ENCODE assay signal across 26 mouse cellular contexts in genomic region chr11:75972916-75973567, GRCm38 (mm10). TPM values are rescaled to one million over a fixed set of nuclear protein-coding genes. Genes with fewer than 3 reads are reported as not detected.
DNase-seq lines count a peak whose midpoint lies in the region; ATAC-seq and TF ChIP-seq lines count a peak whose summit lies in the region.
"Had no signal": no experiment of that assay in that cellular context is flagged by ENCODE, and none has a peak within 500 bp of the region (broad histone marks: within the 10 kb centered on the region; RNA-seq: fewer than 3 reads in every experiment).

No protein-coding gene starts in this region.

- H3K9me3 ChIP-seq in hindbrain, postnatal 0 days (ENCODE audit: low read length) = no peaks in the 10 kb centered on the region
- no peaks in the 10 kb centered on the region for H3K9me3 ChIP-seq in hindbrain, embryonic 12.5 days (replicated peaks)
- H3K9me3 ChIP-seq in midbrain, embryonic 14.5 days (ENCODE audit: control insufficient read depth, low read length) = no peaks in the 10 kb centered on the region
- no peaks in the 10 kb centered on the region for H3K9me3 ChIP-seq in midbrain, embryonic 15.5 days
- H3K9me3 ChIP-seq: forebrain, embryonic 12.5 days; heart, embryonic 10.5 days; neural tube, embryonic 12.5 days had no signal

- DNase-seq in cerebellum, adult 11-12 months = peak; percentile 22
- no peak for DNase-seq in cerebellum, adult 11 months
- peak; percentile 40 for DNase-seq in hindbrain, postnatal 0 days (ENCODE audit: low spot score)
- peak; percentile 50 for DNase-seq in midbrain, embryonic 14.5 days
- DNase-seq in brain, embryonic 14.5 days (ENCODE audit: low read depth) = peak; percentile 72
- DNase-seq: adrenal gland, postnatal 14 days; cerebellum, adult 18-20 months; gastrocnemius, adult 2 months; kidney, adult 9 months; kidney, postnatal 14 days; left cerebral cortex, postnatal 4 days; lung, postnatal 36 days; retina, postnatal 1 day; right cerebral cortex, postnatal 4 days had no signal

- H3K4me1 ChIP-seq in hindbrain, postnatal 0 days (ENCODE audit: insufficient read depth, low read length) = no peaks in the 10 kb centered on the region
- 0 out of 2 replicates have a peak, but pooled peaks cover 3% of the 10 kb centered on the region for H3K4me1 ChIP-seq in hindbrain, embryonic 12.5 days
- no peaks in the 10 kb centered on the region for H3K4me1 ChIP-seq in midbrain, embryonic 14.5 days (ENCODE audit: control insufficient read depth, insufficient read depth, low read length)
- peaks cover 6% of the 10 kb centered on the region; the same call in 1 of the 2 replicates for H3K4me1 ChIP-seq in midbrain, embryonic 15.5 days
- H3K4me1 ChIP-seq: forebrain, embryonic 12.5 days; neural tube, embryonic 12.5 days had no signal

- TF ChIP-seq CTCF in hindbrain, postnatal 0 days (IDR thresholded peaks at IDR 0.05; ENCODE audit: low read depth) = no peak
- TF ChIP-seq CTCF in brain, embryonic 14.5 days (IDR thresholded peaks at IDR 0.05; ENCODE audit: borderline replicate concordance, extremely low read depth, insufficient read depth, insufficient read length) = no peak

- TF ChIP-seq POLR2A in brain, embryonic 14.5 days (IDR thresholded peaks at IDR 0.05; ENCODE audit: borderline replicate concordance, extremely low read depth, insufficient read depth, insufficient read length, poor library complexity, severe bottlenecking) = no peak

- no peak overlapping the region for H3K4me3 ChIP-seq in hindbrain, postnatal 0 days (ENCODE audit: low read length)
- H3K4me3 ChIP-seq in hindbrain, embryonic 12.5 days = no peak overlapping the region
- H3K4me3 ChIP-seq in midbrain, embryonic 14.5 days (replicated peaks; ENCODE audit: low read depth, low read length) = no peak overlapping the region
- H3K4me3 ChIP-seq in midbrain, embryonic 15.5 days = no peak overlapping the region
- H3K4me3 ChIP-seq: forebrain, embryonic 12.5 days; gastrocnemius, adult 2 months; heart, embryonic 10.5 days; neural tube, embryonic 12.5 days had no signal

- H3K27me3 ChIP-seq in hindbrain, postnatal 0 days (ENCODE audit: insufficient read depth, low read length) = no peaks in the 10 kb centered on the region
- peaks cover 19% of the 10 kb centered on the region for H3K27me3 ChIP-seq in hindbrain, embryonic 12.5 days
- no peaks in the 10 kb centered on the region for H3K27me3 ChIP-seq in midbrain, embryonic 14.5 days (ENCODE audit: control insufficient read depth, insufficient read depth, low read length)
- peaks cover 10% of the 10 kb centered on the region; the same call in 1 of the 2 replicates for H3K27me3 ChIP-seq in midbrain, embryonic 15.5 days (replicated peaks)

- WGBS in hindbrain, postnatal 0 days = 21% methylated on average over 7 of the region's 7 CpGs
- 37% methylated on average over 7 of the region's 7 CpGs for WGBS in hindbrain, embryonic 12.5 days
- 26% methylated on average over 7 of the region's 7 CpGs for WGBS in midbrain, embryonic 14.5 days
- WGBS in midbrain, embryonic 15.5 days = 19% methylated on average over 7 of the region's 7 CpGs

- H3K36me3 ChIP-seq in hindbrain, postnatal 0 days (ENCODE audit: insufficient read depth, low read length) = no peaks in the 10 kb centered on the region
- no peaks in the 10 kb centered on the region for H3K36me3 ChIP-seq in hindbrain, embryonic 12.5 days
- no peaks in the 10 kb centered on the region for H3K36me3 ChIP-seq in midbrain, embryonic 14.5 days (ENCODE audit: control insufficient read depth, insufficient read depth, low read length)
- no peaks in the 10 kb centered on the region for H3K36me3 ChIP-seq in midbrain, embryonic 15.5 days (replicated peaks)
- H3K36me3 ChIP-seq: forebrain, embryonic 12.5 days; heart, embryonic 10.5 days; neural tube, embryonic 12.5 days had no signal

- H3K9ac ChIP-seq in hindbrain, postnatal 0 days (replicated peaks; ENCODE audit: low read length) = no peak overlapping the region
- no peak overlapping the region for H3K9ac ChIP-seq in hindbrain, embryonic 12.5 days
- H3K9ac ChIP-seq in midbrain, embryonic 14.5 days (replicated peaks; ENCODE audit: low read length) = no peak overlapping the region
- no peak overlapping the region for H3K9ac ChIP-seq in midbrain, embryonic 15.5 days
- H3K9ac ChIP-seq: forebrain, embryonic 12.5 days; neural tube, embryonic 12.5 days had no signal

- no peak overlapping the region for H3K4me2 ChIP-seq in hindbrain, postnatal 0 days (ENCODE audit: low read depth, low read length)
- H3K4me2 ChIP-seq in hindbrain, embryonic 12.5 days (replicated peaks) = no peak overlapping the region
- H3K4me2 ChIP-seq in midbrain, embryonic 14.5 days (ENCODE audit: low read length) = no peak overlapping the region
- no peak overlapping the region for H3K4me2 ChIP-seq in midbrain, embryonic 15.5 days
- H3K4me2 ChIP-seq: forebrain, embryonic 12.5 days; neural tube, embryonic 12.5 days had no signal

- H3K27ac ChIP-seq in hindbrain, postnatal 0 days = no peak overlapping the region
- H3K27ac ChIP-seq in hindbrain, embryonic 12.5 days = no peak overlapping the region
- H3K27ac ChIP-seq in midbrain, embryonic 14.5 days (replicated peaks; ENCODE audit: low read depth, low read length) = no peak overlapping the region
- no peak overlapping the region for H3K27ac ChIP-seq in midbrain, embryonic 15.5 days
- H3K27ac ChIP-seq: forebrain, embryonic 12.5 days; gastrocnemius, adult 2 months; heart, embryonic 10.5 days; neural tube, embryonic 12.5 days had no signal

- no peak for ATAC-seq in hindbrain, postnatal 0 days
- no peak for ATAC-seq in hindbrain, embryonic 12.5 days (ENCODE audit: low FRiP score)
- ATAC-seq in midbrain, embryonic 14.5 days (ENCODE audit: low FRiP score, low TSS enrichment) = no peak
- ATAC-seq in midbrain, embryonic 15.5 days (replicated peaks) = no peak
- ATAC-seq in megakaryocyte-erythroid progenitor cell, adult 5-6 weeks (replicated peaks; ENCODE audit: low FRiP score, low TSS enrichment, poor library complexity, severe bottlenecking) = no peak
- ATAC-seq: hindbrain, embryonic 16.5 days; intestine, embryonic 16.5 days had no signal

RNA-seq across cellular contexts. Expression of gene 1700016K19Rik, which starts 26.7 kb away (rescaled TPM):
- 2.5 and 4.8 TPM in 2 replicates for total RNA-seq in hindbrain, postnatal 0 days (2014; rRNA removed)
- polyA plus RNA-seq in hindbrain, postnatal 0 days (2015; fragmentation: Nextera tagmentation; extraction: Ambion mirVana) = 6.2 and 6.3 TPM in 2 replicates
- 2.0 and 3.7 TPM in 2 replicates for polyA plus RNA-seq in hindbrain, embryonic 12.5 days (2016; fragmentation: Nextera tagmentation; extraction: Ambion mirVana)
- 2.1 and 2.7 TPM in 2 replicates for polyA plus RNA-seq in midbrain, embryonic 14.5 days (2014; fragmentation: Nextera tagmentation; extraction: Ambion mirVana)
- polyA plus RNA-seq in midbrain, embryonic 15.5 days (2015; fragmentation: Nextera tagmentation; extraction: Ambion mirVana) = 4.8 and 5.5 TPM in 2 replicates
- 3.3 and 3.7 TPM in 2 replicates for polyA plus RNA-seq in brain, embryonic 14.5 days (2012; rRNA removed)
- total RNA-seq in megakaryocyte-erythroid progenitor cell, adult 5-6 weeks (2014; fragmentation: Nextera tagmentation) = not detected in 2 replicates
- not detected in 2 replicates for total RNA-seq in megakaryocyte-erythroid progenitor cell, adult 5-6 weeks (2017)
- total RNA-seq: adrenal gland, postnatal 14 days; gastrocnemius, adult 2 months; granulocyte monocyte progenitor cell, adult 5-6 weeks; hematopoietic stem cell, adult 5-6 weeks; liver, adult 2 months had no signal
- polyA plus RNA-seq: heart, embryonic 10.5 days; liver, embryonic 16.5 days had no signal

RNA-seq across cellular contexts. Expression of gene Rph3al, which starts 34.8 kb away (rescaled TPM):
- total RNA-seq in hindbrain, postnatal 0 days (2014; rRNA removed) = 2.0 and 3.1 TPM in 2 replicates
- 2.5 and 3.3 TPM in 2 replicates for polyA plus RNA-seq in hindbrain, postnatal 0 days (2015; fragmentation: Nextera tagmentation; extraction: Ambion mirVana)
- polyA plus RNA-seq in hindbrain, embryonic 12.5 days (2016; fragmentation: Nextera tagmentation; extraction: Ambion mirVana) = 2.6 and 2.9 TPM in 2 replicates
- polyA plus RNA-seq in midbrain, embryonic 14.5 days (2014; fragmentation: Nextera tagmentation; extraction: Ambion mirVana) = 1.6 and 2.3 TPM in 2 replicates
- polyA plus RNA-seq in midbrain, embryonic 15.5 days (2015; fragmentation: Nextera tagmentation; extraction: Ambion mirVana) = 3.2 and 3.8 TPM in 2 replicates
- 1.7 and 3.1 TPM in 2 replicates for polyA plus RNA-seq in brain, embryonic 14.5 days (2012; rRNA removed)
- total RNA-seq in megakaryocyte-erythroid progenitor cell, adult 5-6 weeks (2014; fragmentation: Nextera tagmentation) = 7.2 and 8.3 TPM in 2 replicates
- total RNA-seq in megakaryocyte-erythroid progenitor cell, adult 5-6 weeks (2017) = 1.1 and 2.7 TPM in 2 replicates
- total RNA-seq: granulocyte monocyte progenitor cell, adult 5-6 weeks had no signal

RNA-seq across cellular contexts. Expression of gene Rflnb, which starts 54.5 kb away (rescaled TPM):
- total RNA-seq in hindbrain, postnatal 0 days (2014; rRNA removed) = 13.6 and 17.4 TPM in 2 replicates
- polyA plus RNA-seq in hindbrain, postnatal 0 days (2015; fragmentation: Nextera tagmentation; extraction: Ambion mirVana) = 14.9 and 15.3 TPM in 2 replicates
- 23.1 and 25.4 TPM in 2 replicates for polyA plus RNA-seq in hindbrain, embryonic 12.5 days (2016; fragmentation: Nextera tagmentation; extraction: Ambion mirVana)
- polyA plus RNA-seq in midbrain, embryonic 14.5 days (2014; fragmentation: Nextera tagmentation; extraction: Ambion mirVana) = 6.3 and 7.7 TPM in 2 replicates
- 10.9 and 11.3 TPM in 2 replicates for polyA plus RNA-seq in midbrain, embryonic 15.5 days (2015; fragmentation: Nextera tagmentation; extraction: Ambion mirVana)
- polyA plus RNA-seq in brain, embryonic 14.5 days (2012; rRNA removed) = 3.4 and 6.0 TPM in 2 replicates
- 1.2 TPM in 1 of 2 replicates, not detected in the other for total RNA-seq in megakaryocyte-erythroid progenitor cell, adult 5-6 weeks (2014; fragmentation: Nextera tagmentation)
- total RNA-seq in megakaryocyte-erythroid progenitor cell, adult 5-6 weeks (2017) = 0.95 and 1.5 TPM in 2 replicates
